Mouse (Mus musculus): ENCODE data around the gene Nipsnap3a.

- TF ChIP-seq CTCF (IDR thresholded peaks at IDR 0.05; ENCODE audit: control insufficient read depth, insufficient read depth, insufficient replicate concordance, low read depth, low read length) (no peak), POLR2A (IDR thresholded peaks at IDR 0.05; ENCODE audit: control insufficient read depth, low read depth, low read length) (no peak)
These were observed 41.4 kb downstream of the Nipsnap3a start for GRCm38 (mm10) chr4:53030326-53030948.

Data from testis, adult 2 months (tissue).